Mouse (Mus musculus) CH12.LX (cell line): Measurements from ENCODE around the gene Gbx1. TPM values are rescaled to one million over a fixed set of nuclear protein-coding genes. Genes with fewer than 3 reads are reported as not detected.

Experiments used
- DNase-seq: peaks from one replicate; pipeline ENCODE4 v3.0.0-alpha.2; 2013; ENCODE audit errors: extremely low read depth
- H3K27ac ChIP-seq: 2 replicates; pipeline ENCODE4 v1.5.1; 2012; ENCODE audit warnings: low read depth, mild to moderate bottlenecking, control low read depth, moderate library complexity; ENCODE audit not compliant: insufficient read depth
- H3K27me3 ChIP-seq: replicated peaks from 2 replicates; pipeline ENCODE3; 2012; ENCODE audit warnings: inconsistent platforms
- H3K36me3 ChIP-seq, 2 experiments: replicated peaks in 1 of 2; 2 replicates each; pipeline versions ENCODE3 to v1.6.1; 2012; ENCODE audit warnings: inconsistent platforms in 1 of 2, low read length in 1 of 2, mild to moderate bottlenecking in 1 of 2, mixed read lengths in 1 of 2, moderate library complexity in 1 of 2; ENCODE audit not compliant: control insufficient read depth in 1 of 2, insufficient read depth in 1 of 2
- H3K4me1 ChIP-seq, 2 experiments: 2 replicates each; pipeline ENCODE4 v1.6.1; 2012; ENCODE audit warnings: inconsistent platforms in 1 of 2, moderate library complexity in 1 of 2; ENCODE audit not compliant: insufficient read depth in 2 of 2, control insufficient read depth in 1 of 2
- H3K4me2 ChIP-seq: 2 replicates; pipeline ENCODE4 v1.6.1; 2012; ENCODE audit warnings: low read depth, mild to moderate bottlenecking, control low read depth; ENCODE audit not compliant: poor library complexity, insufficient read depth, severe bottlenecking
- H3K4me3 ChIP-seq, 3 experiments: fragments of 150-350 bp in 1 of 3; sonication (generic) in 1 of 3; replicated peaks in 1 of 3; 2 replicates each; pipeline versions ENCODE3 to v1.5.1; 2011 to 2012; ENCODE audit warnings: low read depth in 2 of 3, low read length in 2 of 3, mild to moderate bottlenecking in 2 of 3, moderate library complexity in 2 of 3, control low read depth in 1 of 3, improper control_type of control experiment in 1 of 3, inconsistent platforms in 1 of 3, mixed read lengths in 1 of 3; ENCODE audit not compliant: poor library complexity in 1 of 3
- H3K79me2 ChIP-seq: replicated peaks from 2 replicates; pipeline ENCODE4 v1.6.1; 2012; ENCODE audit warnings: mild to moderate bottlenecking, moderate library complexity; ENCODE audit not compliant: control insufficient read depth, poor library complexity, insufficient read depth, severe bottlenecking; ENCODE audit errors: extremely low read depth
- H3K9ac ChIP-seq: 2 replicates; pipeline ENCODE4 v1.6.1; 2012; ENCODE audit warnings: low read depth, mild to moderate bottlenecking, control low read depth, moderate library complexity; ENCODE audit not compliant: insufficient read depth
- H3K9me3 ChIP-seq: replicated peaks from 2 replicates; pipeline ENCODE3; 2012; ENCODE audit warnings: low read length, inconsistent platforms, mixed read lengths
- BHLHE40 ChIP-seq: IDR thresholded peaks from 2 replicates; pipeline ENCODE4 v1.6.1; 2011; ENCODE audit warnings: mild to moderate bottlenecking, low read depth, low read length, improper control_type of control experiment
- CHD1 ChIP-seq: IDR thresholded peaks from 2 replicates; pipeline ENCODE4 v1.6.1; 2012; ENCODE audit warnings: low read depth, low read length, improper control_type of control experiment, inconsistent platforms
- E2F4 ChIP-seq: IDR thresholded peaks from 2 replicates; pipeline ENCODE4 v1.6.1; 2011; ENCODE audit warnings: low read depth, low read length, improper control_type of control experiment; ENCODE audit not compliant: insufficient replicate concordance
- EP300 ChIP-seq: IDR thresholded peaks from 2 replicates; pipeline ENCODE4 v1.6.1; 2011; ENCODE audit warnings: low read length, improper control_type of control experiment
- ETS1 ChIP-seq: conservative IDR thresholded peaks from 2 replicates; pipeline ENCODE4 v1.6.1; 2012; ENCODE audit warnings: low read depth, mild to moderate bottlenecking, inconsistent platforms, low read length, improper control_type of control experiment, moderate library complexity
- GABPA ChIP-seq: IDR thresholded peaks from 2 replicates; pipeline ENCODE4 v1.6.1; 2012; ENCODE audit warnings: low read depth, low read length, improper control_type of control experiment, inconsistent platforms; ENCODE audit not compliant: insufficient replicate concordance
- JUN ChIP-seq: IDR thresholded peaks from 2 replicates; pipeline ENCODE4 v1.6.1; 2011; ENCODE audit warnings: low read depth, mild to moderate bottlenecking, low read length, improper control_type of control experiment, moderate library complexity; ENCODE audit not compliant: insufficient read depth
- JUND ChIP-seq: conservative IDR thresholded peaks from 2 replicates; pipeline ENCODE4 v1.6.1; 2011; ENCODE audit warnings: low read depth, low read length, improper control_type of control experiment
- MAX ChIP-seq: IDR thresholded peaks from 2 replicates; pipeline ENCODE4 v1.6.1; 2011; ENCODE audit warnings: low read length, improper control_type of control experiment
- MXI1 ChIP-seq: IDR thresholded peaks from 2 replicates; pipeline ENCODE4 v1.6.1; 2011; ENCODE audit warnings: mild to moderate bottlenecking, low read depth, low read length, improper control_type of control experiment
- MYC ChIP-seq: IDR thresholded peaks from 2 replicates; pipeline ENCODE4 v1.6.1; 2011; ENCODE audit warnings: low read depth, mild to moderate bottlenecking, improper control_type of control experiment, low read length
- NELFE ChIP-seq: IDR thresholded peaks from 2 replicates; pipeline ENCODE4 v1.6.1; 2011; ENCODE audit warnings: low read depth, low read length, improper control_type of control experiment
- PAX5 ChIP-seq: IDR thresholded peaks from 2 replicates; pipeline ENCODE4 v1.6.1; 2012; ENCODE audit warnings: low read length, inconsistent platforms, mixed read lengths
- POLR2A ChIP-seq: IDR thresholded peaks from 2 replicates; pipeline ENCODE4 v1.6.1; 2011; ENCODE audit warnings: low read depth, mild to moderate bottlenecking, improper control_type of control experiment, low read length
- RAD21 ChIP-seq: IDR thresholded peaks from 2 replicates; pipeline ENCODE4 v1.6.1; 2011; ENCODE audit warnings: low read depth, mild to moderate bottlenecking, low read length, improper control_type of control experiment, moderate library complexity
- SIN3A ChIP-seq: IDR thresholded peaks from 2 replicates; pipeline ENCODE4 v1.6.1; 2012; ENCODE audit warnings: low read length, improper control_type of control experiment, inconsistent platforms
- SMC3 ChIP-seq: IDR thresholded peaks from 2 replicates; pipeline ENCODE4 v1.6.1; 2011; ENCODE audit warnings: low read depth, low read length, improper control_type of control experiment
- TBP ChIP-seq: conservative IDR thresholded peaks from 2 replicates; pipeline ENCODE4 v1.6.1; 2011; ENCODE audit warnings: low read depth, low read length, improper control_type of control experiment
- UBTF ChIP-seq: IDR thresholded peaks from 2 replicates; pipeline ENCODE4 v1.6.1; 2012; ENCODE audit warnings: low read depth, mild to moderate bottlenecking, inconsistent platforms, low read length, improper control_type of control experiment, moderate library complexity
- USF1 ChIP-seq: IDR thresholded peaks from 2 replicates; pipeline ENCODE4 v1.6.1; 2014; ENCODE audit warnings: low read depth, mild to moderate bottlenecking, inconsistent platforms, low read length, improper control_type of control experiment
- ZC3H11A ChIP-seq: IDR thresholded peaks from 2 replicates; pipeline ENCODE4 v1.6.1; 2012; ENCODE audit warnings: low read depth, mild to moderate bottlenecking, inconsistent platforms, low read length, improper control_type of control experiment
- ZKSCAN1 ChIP-seq: IDR thresholded peaks from 2 replicates; pipeline ENCODE4 v1.6.1; 2012; ENCODE audit warnings: low read depth, inconsistent platforms, low read length, improper control_type of control experiment, borderline replicate concordance
- ZMIZ1 ChIP-seq: IDR thresholded peaks from 2 replicates; pipeline ENCODE4 v1.6.1; 2012; ENCODE audit warnings: low read depth, mild to moderate bottlenecking, inconsistent platforms, low read length, improper control_type of control experiment
- ZNF384 ChIP-seq: IDR thresholded peaks from 2 replicates; pipeline ENCODE4 v1.6.1; 2012; ENCODE audit warnings: low read depth, low read length, improper control_type of control experiment, inconsistent platforms
- dilution Hi-C: fragments of 300-500 bp; cut with MboI; formaldehyde crosslinking; loops from 2 replicates; pipeline ENCODE4 v1.14.3; 2020; ENCODE audit warnings: low sequenced_read_pairs; ENCODE audit not compliant: extremely low pct_unique_long_range_greater_than_20kb, extremely low pct_ligation_motif_present
- in situ Hi-C: fragments of 300-500 bp; cut with MboI; formaldehyde crosslinking; loops from 3 replicates; pipeline ENCODE4 v1.14.3; 2019; ENCODE audit warnings: low sequenced_read_pairs, low pct_ligation_motif_present, low pct_unique_long_range_greater_than_20kb, mixed read lengths
- polyA plus RNA-seq: library from polyadenylated mRNA; unstranded; fragments of >175 nt; gene quantifications from 2 replicates; pipeline ENCODE4 v1.2.1, GENCODE M21; 2012; ENCODE audit warnings: low read depth; ENCODE audit not compliant: insufficient read length
- total RNA-seq, 2 experiments: library from RNA; depleted of rRNA; stranded (reverse); fragments of 300-350 nt in 1 of 2; fragments of >200 nt in 1 of 2; gene quantifications; 2 replicates each; pipeline ENCODE4 v1.2.3; 2012 to 2014

Gbx1 gene
- total and polyA plus RNA-seq, 3 experiments: 0.08 to 0.13 TPM; not detected in 1

GRCm38 (mm10) chr5:24508406-24508805 is 18.6 kb downstream of the Gbx1 start:
- DNase-seq: no peak
- dilution Hi-C loops (no loop called here), in situ Hi-C loops (no loop called here)
- Histone ChIP-seq H3K36me3 (peaks cover 0 to 6% of the 10 kb centered on the region in 2 experiments), H3K4me3 (no peak overlapping the region), H3K9me3 (no peaks in the 10 kb centered on the region), H3K27me3 (no peaks in the 10 kb centered on the region), H3K79me2 (no peaks in the 10 kb centered on the region), H3K4me2 (no peak overlapping the region), H3K27ac (no peak overlapping the region), H3K9ac (no peak overlapping the region), H3K4me1 (peaks cover 0 to 20% of the 10 kb centered on the region in 2 experiments; a peak in 2 of 4 replicates)
- TF ChIP-seq ZMIZ1: no peak
- no peak for TF ChIP-seq PAX5
- TF ChIP-seq MAX: no peak
- TF ChIP-seq POLR2A: no peak
- TF ChIP-seq SIN3A: no peak
- TF ChIP-seq UBTF: no peak
- no peak for TF ChIP-seq EP300
- no peak for TF ChIP-seq RAD21
- no peak for TF ChIP-seq JUN
- TF ChIP-seq ETS1: no peak
- TF ChIP-seq SMC3: no peak
- TF ChIP-seq ZC3H11A: no peak
- no peak for TF ChIP-seq TBP
- TF ChIP-seq MXI1: no peak
- no peak for TF ChIP-seq ZNF384
- no peak for TF ChIP-seq E2F4
- TF ChIP-seq ZKSCAN1: no peak
- no peak for TF ChIP-seq USF1
- TF ChIP-seq JUND: no peak

- no peaks in the 10 kb centered on the region for H3K27me3 ChIP-seq
- dilution Hi-C loops: no loop called here
Observed at GRCm38 (mm10) chr5:24505513-24505912, 21.5 kb downstream of the Gbx1 start.

More at GRCm38 (mm10) chr5:24505513-24505912, 21.5 kb downstream of the Gbx1 start:
- peak; percentile 21 for DNase-seq
- Histone ChIP-seq H3K9ac (no peak overlapping the region), H3K4me3 (no peak overlapping the region), H3K9me3 (no peaks in the 10 kb centered on the region), H3K36me3 (peaks cover 16 to 34% of the 10 kb centered on the region in 2 experiments), H3K4me1 (peaks cover 0 to 20% of the 10 kb centered on the region in 2 experiments; a peak in 2 of 4 replicates), H3K4me2 (no peak overlapping the region), H3K79me2 (no peaks in the 10 kb centered on the region), H3K27ac (no peak overlapping the region)
- TF ChIP-seq TBP (no peak), ZC3H11A (no peak), BHLHE40 (no peak), PAX5 (no peak), NELFE (no peak), CHD1 (no peak), SMC3 (no peak), MYC (no peak), GABPA (no peak), JUND (no peak), MXI1 (no peak)
- in situ Hi-C loops: no loop called here
